Mouse (Mus musculus) stomach, embryonic 14.5 days (tissue): ENCODE results near the gene Ogfod1. TPM values are rescaled to one million over a fixed set of nuclear protein-coding genes. Genes with fewer than 3 reads are reported as not detected.
A peak's percentile ranks its signal among the peaks of the same experiment; 100 is the strongest.

Source experiments
- ATAC-seq: fragments of 200-750 bp; cut with Nextera tagmentation; 2 replicates; pipeline ENCODE4 v1.8.0; 2017; ENCODE audit warnings: low read depth, moderate TSS enrichment; ENCODE audit not compliant: insufficient number of reproducible peaks, insufficient read depth, low FRiP score
- H3K27ac ChIP-seq: fragments of 300-500 bp; sonication (generic); 2 replicates; pipeline ENCODE4 v1.5.1; 2014; ENCODE audit warnings: mild to moderate bottlenecking, low read length, moderate library complexity, mixed read lengths
- H3K27me3 ChIP-seq: fragments of 300-500 bp; sonication (generic); 2 replicates; pipeline ENCODE4 v1.6.1; 2014; ENCODE audit warnings: low read length, control low read depth, mixed read lengths; ENCODE audit not compliant: control insufficient read depth, insufficient read depth
- H3K36me3 ChIP-seq: fragments of 300-500 bp; sonication (generic); 2 replicates; pipeline ENCODE4 v1.6.1; 2014; ENCODE audit warnings: mild to moderate bottlenecking, control low read depth, low read length, moderate library complexity, mixed read lengths; ENCODE audit not compliant: control insufficient read depth, insufficient read depth
- H3K4me1 ChIP-seq: fragments of 300-500 bp; sonication (generic); 2 replicates; pipeline ENCODE4 v1.6.1; 2014; ENCODE audit warnings: low read length, control low read depth, mixed read lengths; ENCODE audit not compliant: control insufficient read depth, insufficient read depth
- H3K4me2 ChIP-seq: fragments of 300-500 bp; sonication (generic); replicated peaks from 2 replicates; pipeline ENCODE4 v1.6.1; 2014; ENCODE audit warnings: low read depth, low read length, control low read depth
- H3K4me3 ChIP-seq: fragments of 300-500 bp; sonication (generic); 2 replicates; pipeline ENCODE4 v1.5.1; 2014; ENCODE audit warnings: low read depth, low read length, control low read depth
- H3K9ac ChIP-seq: fragments of 300-500 bp; sonication (generic); replicated peaks from 2 replicates; pipeline ENCODE4 v1.6.1; 2014; ENCODE audit warnings: low read depth, mild to moderate bottlenecking, control low read depth, low read length, moderate library complexity, mixed read lengths
- H3K9me3 ChIP-seq: fragments of 300-500 bp; sonication (generic); 2 replicates; pipeline ENCODE4 v1.6.1; 2016; ENCODE audit warnings: low read depth, low read length, control low read depth; ENCODE audit not compliant: control insufficient read depth
- WGBS: fragments of 180-500 bp; shearing (Covaris S2); extraction: QIAGEN DNeasy Blood & Tissue Kit; methylation state at CpG from one replicate; pipeline ENCODE4 v1.1.7; 2014; 5-methylcytosine and 5-hydroxymethylcytosine counted together
- polyA plus RNA-seq: library from polyadenylated mRNA; unstranded; fragments of >200 nt; fragmentation: Nextera tagmentation; extraction: Ambion mirVana; gene quantifications from 2 replicates; pipeline ENCODE4 v1.2.1, GENCODE M21; 2014

Gene Ogfod1
- 13.4 and 17.9 TPM in 2 replicates for polyA plus RNA-seq

- H3K27me3 ChIP-seq = no peaks in the 10 kb centered on the region
- peaks cover 13% of the 10 kb centered on the region; the same call in 1 of the 2 replicates for H3K4me1 ChIP-seq
- H3K27ac ChIP-seq = peak within 1 kb of the TSS; percentile 63; the same call in 1 of the 2 replicates
- H3K9me3 ChIP-seq = no peaks in the 10 kb centered on the region
- peak; percentile 99 for ATAC-seq
- H3K9ac ChIP-seq = peak within 1 kb of the TSS; percentile 60
- peak within 1 kb of the TSS; percentile 88 for H3K4me2 ChIP-seq
- WGBS = 0% methylated on average over 39 of the region's 41 CpGs
- peak within 1 kb of the TSS; percentile 76 for H3K4me3 ChIP-seq
- H3K36me3 ChIP-seq = no peaks in the 10 kb centered on the region
Measured at GRCm38 (mm10) chr8:94036944-94037524, at the start of gene Ogfod1, which contains the start of gene Nudt21. Ogfod1 (plus strand) TSS chr8:94037198. Nudt21 (minus strand) TSS chr8:94037031.

- 86% methylated on average over 4 of the region's 4 CpGs for WGBS
- no peak overlapping the region for H3K27ac ChIP-seq
- H3K4me3 ChIP-seq = no peak overlapping the region
- no peak for ATAC-seq
- no peaks in the 10 kb centered on the region for H3K9me3 ChIP-seq
- H3K4me1 ChIP-seq = no peaks in the 10 kb centered on the region
- H3K27me3 ChIP-seq = no peaks in the 10 kb centered on the region
- peaks cover 34% of the 10 kb centered on the region; the same call in 1 of the 2 replicates for H3K36me3 ChIP-seq
- no peak overlapping the region for H3K4me2 ChIP-seq
- no peak overlapping the region for H3K9ac ChIP-seq
Measured at GRCm38 (mm10) chr8:93989739-93990138, 47.3 kb upstream of the Ogfod1 start.

GRCm38 (mm10) chr8:93998961-93999360, 38.0 kb upstream of the Ogfod1 start:
- no peaks in the 10 kb centered on the region for H3K4me1 ChIP-seq

DNA sequence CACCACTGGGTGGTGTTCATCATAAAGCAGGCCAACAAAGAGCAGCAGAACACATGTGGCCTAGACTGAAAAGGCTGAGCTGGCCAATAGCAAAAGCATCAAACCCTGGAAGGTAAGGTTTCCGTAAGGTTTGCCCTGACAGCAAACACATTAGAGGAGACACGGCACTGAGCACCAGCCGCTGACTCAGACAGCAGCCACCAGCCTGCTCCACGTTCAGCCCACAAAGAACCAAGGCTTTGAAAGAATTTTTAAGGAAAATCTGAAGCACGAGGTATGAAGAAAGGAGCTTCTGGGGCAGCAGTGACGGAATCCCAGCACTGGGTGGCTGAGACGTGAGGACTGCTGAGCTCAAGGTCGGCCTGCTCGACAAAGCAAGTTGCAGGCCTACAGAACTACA, 32.9 kb upstream of the Ogfod1 start:
- Histone ChIP-seq H3K27me3 (no peaks in the 10 kb centered on the region), H3K36me3 (peaks cover 23% of the 10 kb centered on the region), H3K9ac (no peak overlapping the region), H3K4me2 (no peak overlapping the region), H3K9me3 (no peaks in the 10 kb centered on the region), H3K27ac (no peak overlapping the region), H3K4me3 (no peak overlapping the region), H3K4me1 (peaks cover 5% of the 10 kb centered on the region)
- 87% methylated on average over 9 of the region's 9 CpGs for WGBS
- no peak for ATAC-seq

More at GRCm38 (mm10) chr8:93998961-93999360, 38.0 kb upstream of the Ogfod1 start:
- Histone ChIP-seq H3K4me3 (no peak overlapping the region), H3K9ac (no peak overlapping the region), H3K27me3 (no peaks in the 10 kb centered on the region), H3K27ac (no peak overlapping the region), H3K9me3 (no peaks in the 10 kb centered on the region), H3K36me3 (peaks cover 32% of the 10 kb centered on the region), H3K4me2 (no peak overlapping the region)
- ATAC-seq = no peak
- 92% methylated on average over 2 of the region's 2 CpGs for WGBS

- no peaks in the 10 kb centered on the region for H3K36me3 ChIP-seq
- H3K4me3 ChIP-seq = no peak overlapping the region
- peak overlapping the region; percentile 12; the same call in 1 of the 2 replicates for H3K4me2 ChIP-seq
- no peak overlapping the region for H3K9ac ChIP-seq
- ATAC-seq = no peak
- H3K9me3 ChIP-seq = no peaks in the 10 kb centered on the region
- H3K27me3 ChIP-seq = no peaks in the 10 kb centered on the region
- peaks cover 20% of the 10 kb centered on the region for H3K4me1 ChIP-seq
- WGBS = 42% methylated on average over 15 of the region's 15 CpGs
- H3K27ac ChIP-seq = no peak overlapping the region; the same call in 1 of the 2 replicates
Measured at GRCm38 (mm10) chr8:94009243-94009845, 27.7 kb upstream of the Ogfod1 start.

- no peaks in the 10 kb centered on the region for H3K27me3 ChIP-seq
- H3K27ac ChIP-seq = no peak overlapping the region
- H3K4me1 ChIP-seq = peaks cover 20% of the 10 kb centered on the region
- 53% methylated on average over 2 of the region's 2 CpGs for WGBS
- no peak overlapping the region; the same call in 1 of the 2 replicates for H3K4me3 ChIP-seq
- no peak overlapping the region; the same call in 1 of the 2 replicates for H3K9ac ChIP-seq
- no peak for ATAC-seq
- H3K4me2 ChIP-seq = peak overlapping the region; percentile 87
- no peaks in the 10 kb centered on the region for H3K36me3 ChIP-seq
- H3K9me3 ChIP-seq = no peaks in the 10 kb centered on the region
Measured at GRCm38 (mm10) chr8:94010101-94010705, 26.8 kb upstream of the Ogfod1 start.

DNA sequence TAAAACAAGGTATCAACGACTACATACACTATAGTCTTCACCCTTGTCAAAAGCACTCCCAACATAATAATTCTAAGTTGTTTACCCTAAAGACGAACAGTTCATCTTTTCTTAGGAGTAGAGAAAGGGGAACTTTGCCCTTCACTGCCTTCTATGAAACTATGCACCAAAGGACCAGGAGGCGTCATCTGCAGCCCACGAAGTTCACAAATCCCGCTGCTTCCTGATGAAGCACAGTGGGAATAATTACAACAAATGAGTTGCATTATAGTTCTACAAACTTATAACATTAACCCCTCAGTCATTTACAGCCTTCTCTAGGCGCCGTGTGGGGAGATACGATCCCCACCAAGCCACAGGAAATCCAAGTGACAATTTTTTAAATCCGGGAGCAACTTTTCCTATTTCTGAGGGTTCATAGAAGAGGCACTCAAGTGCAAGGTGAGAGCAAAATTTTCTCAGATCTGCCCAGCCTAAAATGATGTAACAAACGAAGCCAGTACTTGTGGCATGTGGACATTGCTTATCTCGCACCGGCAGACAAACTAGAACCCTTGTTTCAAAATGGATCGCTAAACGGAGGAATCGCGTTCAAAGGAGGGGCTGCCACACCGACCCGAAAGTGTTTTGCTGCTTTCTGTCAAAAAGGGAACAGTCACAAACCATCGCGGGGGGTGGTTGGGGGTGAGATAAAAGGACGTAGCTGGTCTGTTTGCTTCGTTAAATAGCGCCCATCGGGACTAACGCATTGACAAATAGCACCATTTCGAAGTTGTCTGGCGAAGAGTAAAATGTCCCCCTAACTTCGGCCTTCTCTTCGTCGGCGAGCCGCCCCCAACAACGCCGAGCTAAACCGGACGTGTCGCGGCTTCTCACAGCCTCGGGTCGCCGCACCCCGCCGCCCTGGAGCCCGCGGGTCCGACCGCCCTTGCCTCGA, 25.7 kb upstream of the Ogfod1 start:
- Histone ChIP-seq H3K36me3 (no peaks in the 10 kb centered on the region), H3K4me3 (peak overlapping the region; percentile 94), H3K9ac (peak overlapping the region; percentile 96), H3K27ac (peak overlapping the region; percentile 93), H3K27me3 (no peaks in the 10 kb centered on the region), H3K9me3 (no peaks in the 10 kb centered on the region), H3K4me1 (peaks cover 20% of the 10 kb centered on the region), H3K4me2 (peak overlapping the region; percentile 87)
- 3% methylated on average over 48 of the region's 48 CpGs for WGBS
- no peak for ATAC-seq
